Mouse (Mus musculus) CD8-positive naive resting alpha-beta T cell, adult 2 months (primary cell): Measurements from ENCODE around the gene Gm10037.
"Not testable (repeated sequence)": the region's sequence is repeated elsewhere in the genome, so short reads cannot be mapped to it uniquely, and the experiment has no call there.

ENCODE experiments used
- DNase-seq, 2 experiments: peaks; one replicate each; pipeline ENCODE4 v3.0.0; 2022; ENCODE audit warnings: low read depth in 2 of 2, low spot score in 2 of 2

The Gm10037 gene

DNA sequence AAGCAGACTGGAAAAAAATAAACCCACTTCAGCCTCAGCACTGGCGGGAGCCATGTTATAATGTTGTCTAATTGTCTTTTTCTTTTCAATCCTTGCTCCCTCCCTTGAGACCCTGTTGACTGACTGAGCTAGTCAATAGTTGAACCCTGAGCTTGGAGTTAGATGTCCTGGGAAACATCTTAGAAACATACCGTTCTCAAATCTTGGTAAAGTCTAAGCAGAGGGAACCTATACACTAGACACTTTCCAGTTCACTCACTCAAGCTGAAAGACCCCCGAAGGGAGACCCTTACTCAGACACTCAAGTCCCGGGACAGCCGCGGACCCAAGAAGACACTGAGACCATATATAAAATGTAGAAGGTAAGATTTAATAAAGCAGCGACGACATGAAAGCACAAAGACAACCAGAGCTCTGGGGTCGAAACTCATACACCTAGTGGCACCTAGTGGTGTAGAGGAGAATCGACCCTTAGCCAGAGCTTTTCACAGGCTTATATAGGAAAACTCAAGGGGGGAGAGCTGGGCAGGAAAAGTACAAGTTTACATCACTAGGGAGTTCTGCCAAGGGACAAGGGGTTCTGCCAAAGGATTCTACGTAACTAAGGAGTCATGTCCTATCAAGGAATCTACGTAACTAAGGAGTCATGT lies 45.3 kb downstream of the Gm10037 start:
- DNase-seq = not testable (repeated sequence)

DNA sequence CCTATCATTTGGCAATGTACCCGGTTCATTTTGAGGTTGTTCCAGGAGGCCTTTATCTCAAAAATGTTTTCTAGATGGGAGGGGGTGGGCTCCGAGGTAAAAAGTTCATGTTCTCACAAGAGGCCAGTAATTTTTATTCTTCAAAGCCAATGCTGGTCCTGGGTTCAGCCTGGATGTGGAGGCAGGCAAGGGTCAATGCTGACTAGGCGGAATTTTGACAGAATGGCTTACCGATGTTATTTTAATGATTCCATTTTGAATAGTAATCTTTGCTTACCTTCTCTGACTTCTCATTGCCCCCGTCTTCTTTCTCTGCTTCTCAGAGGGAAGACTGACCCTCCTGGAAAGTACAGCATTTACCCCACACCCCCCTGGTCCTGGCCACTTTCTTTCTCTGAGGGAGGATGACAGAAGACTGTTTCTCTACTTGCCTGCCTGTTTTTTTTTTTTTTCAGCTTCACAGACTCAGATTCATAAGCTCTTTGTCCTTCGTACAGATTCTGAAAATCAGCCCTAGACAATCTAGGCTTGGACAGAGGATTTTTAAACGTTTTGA lies 45.9 kb downstream of the Gm10037 start:
- DNase-seq = no peak

DNA sequence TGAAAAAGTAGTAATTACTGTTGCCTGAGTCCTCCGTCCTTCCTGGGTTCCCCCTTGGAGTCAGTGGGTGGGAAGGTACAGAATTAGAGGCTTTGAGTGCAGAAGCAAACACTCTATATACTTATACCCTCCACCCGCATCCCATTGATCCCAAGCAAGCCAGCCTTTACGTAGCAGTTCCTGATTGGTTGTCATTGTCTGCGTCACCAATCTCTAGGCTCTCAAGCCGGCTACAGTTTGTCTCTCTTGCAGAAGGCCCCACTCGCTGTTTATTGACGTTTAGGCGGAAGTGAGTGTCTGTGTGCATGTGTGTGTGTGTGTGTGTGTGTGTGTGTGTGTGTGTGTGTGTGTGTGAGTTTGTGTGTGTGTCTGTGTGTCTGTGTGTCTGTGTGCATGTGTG lies 53.1 kb downstream of the Gm10037 start:
- DNase-seq = no peak
